Mouse (Mus musculus): ENCODE results near the gene Btnl9. TPM values are rescaled to one million over a fixed set of nuclear protein-coding genes. Genes with fewer than 3 reads are reported as not detected.

The Btnl9 gene
- 0.10 and 0.39 TPM in 2 replicates for polyA plus RNA-seq (2015; fragmentation: Nextera tagmentation; extraction: Ambion mirVana)

DNA sequence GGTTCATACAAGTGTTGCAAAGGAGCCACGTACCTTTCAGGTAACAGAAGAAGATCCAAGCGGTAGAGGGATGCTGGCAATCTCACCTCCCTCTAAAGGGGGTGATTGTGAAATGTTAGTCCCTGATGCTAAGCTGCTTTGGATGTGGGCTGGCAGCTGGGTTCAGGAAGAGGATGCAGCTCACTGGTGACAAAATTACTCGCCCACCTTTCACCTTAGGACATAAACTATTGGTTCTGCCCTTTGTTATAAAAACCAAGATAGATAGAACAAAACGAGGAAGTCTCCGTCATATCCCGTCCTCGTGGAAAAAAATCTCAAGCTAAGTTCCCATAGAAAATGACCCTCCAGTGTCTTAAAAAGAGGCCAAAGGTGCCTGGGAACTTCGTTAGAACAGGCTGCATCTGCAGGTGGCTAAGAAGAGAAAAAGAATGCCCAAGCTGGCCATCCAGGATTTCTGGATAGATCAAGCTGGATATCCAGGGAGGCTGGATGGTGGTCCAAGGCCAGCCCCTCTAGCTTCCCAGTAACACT lies at the start of gene Btnl9:
Btnl9 (minus strand) TSS at position 205 of the 534 bp plus-strand sequence.
- 82% methylated on average over 8 of the region's 8 CpGs for WGBS
- no peaks in the 10 kb centered on the region for H3K9me3 ChIP-seq (replicated peaks; ENCODE audit: control insufficient read depth, low read length, poor library complexity, severe bottlenecking)
- no peaks in the 10 kb centered on the region for H3K4me1 ChIP-seq (ENCODE audit: control insufficient read depth, insufficient read depth, low read length)
- H3K27ac ChIP-seq (ENCODE audit: low read length): no peak within 1 kb of the TSS
- no peaks in the 10 kb centered on the region for H3K36me3 ChIP-seq (ENCODE audit: control insufficient read depth, insufficient read depth, low read length)
- H3K27me3 ChIP-seq (ENCODE audit: control insufficient read depth, insufficient read depth, low read depth, low read length): no peaks in the 10 kb centered on the region
- H3K4me2 ChIP-seq (ENCODE audit: low read length): no peak within 1 kb of the TSS
- H3K4me3 ChIP-seq (ENCODE audit: low read depth, low read length): no peak within 1 kb of the TSS
- H3K9ac ChIP-seq (ENCODE audit: low read depth, low read length): no peak within 1 kb of the TSS
- ATAC-seq: no peak

DNA sequence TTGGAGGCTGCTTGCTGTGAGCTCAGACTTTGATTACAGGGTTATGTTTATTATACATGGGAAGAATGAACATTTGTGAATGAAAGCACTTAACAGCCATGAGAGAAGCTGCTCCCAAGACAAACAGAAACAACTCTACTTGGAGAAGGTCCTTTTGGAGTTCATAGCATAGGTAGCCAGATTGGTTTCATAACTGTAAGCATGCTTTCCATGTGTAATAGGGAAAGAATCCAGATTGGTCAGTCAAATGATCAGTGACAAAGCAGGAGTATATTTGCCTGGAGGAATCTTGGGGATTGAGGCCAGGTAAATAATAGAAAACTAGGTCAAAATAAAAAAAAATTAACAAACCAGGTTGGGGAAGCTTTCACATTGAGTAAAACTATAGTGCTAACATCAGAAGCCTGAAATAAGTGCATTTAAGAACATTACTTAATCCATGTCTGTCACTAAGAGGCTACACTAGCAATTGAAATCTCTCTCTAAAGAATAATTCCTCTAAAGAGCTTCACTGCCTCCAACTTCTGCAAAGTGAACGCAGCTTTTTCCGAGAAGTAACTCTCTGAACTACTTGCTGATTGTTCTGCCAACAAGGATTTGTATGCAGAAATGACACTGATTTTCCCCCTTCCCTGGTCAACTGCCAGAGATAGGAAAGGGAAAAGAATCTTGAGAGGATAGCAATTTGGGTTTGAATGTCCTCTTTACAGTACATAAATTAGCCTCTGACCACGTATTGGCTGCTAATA lies 48.7 kb upstream of the Btnl9 start:
- no peak overlapping the region for H3K4me3 ChIP-seq (ENCODE audit: low read depth, low read length)
- no peaks in the 10 kb centered on the region for H3K4me1 ChIP-seq (ENCODE audit: control insufficient read depth, insufficient read depth, low read length)
- H3K4me2 ChIP-seq (ENCODE audit: low read length): no peak overlapping the region
- no peak for ATAC-seq
- no peaks in the 10 kb centered on the region for H3K9me3 ChIP-seq (replicated peaks; ENCODE audit: control insufficient read depth, low read length, poor library complexity, severe bottlenecking)
- WGBS: 65% methylated on average over 3 of the region's 3 CpGs
- no peaks in the 10 kb centered on the region for H3K36me3 ChIP-seq (ENCODE audit: control insufficient read depth, insufficient read depth, low read length)
- no peaks in the 10 kb centered on the region for H3K27me3 ChIP-seq (ENCODE audit: control insufficient read depth, insufficient read depth, low read depth, low read length)
- no peak overlapping the region for H3K9ac ChIP-seq (ENCODE audit: low read depth, low read length)
- no peak overlapping the region for H3K27ac ChIP-seq (ENCODE audit: low read length)

DNA sequence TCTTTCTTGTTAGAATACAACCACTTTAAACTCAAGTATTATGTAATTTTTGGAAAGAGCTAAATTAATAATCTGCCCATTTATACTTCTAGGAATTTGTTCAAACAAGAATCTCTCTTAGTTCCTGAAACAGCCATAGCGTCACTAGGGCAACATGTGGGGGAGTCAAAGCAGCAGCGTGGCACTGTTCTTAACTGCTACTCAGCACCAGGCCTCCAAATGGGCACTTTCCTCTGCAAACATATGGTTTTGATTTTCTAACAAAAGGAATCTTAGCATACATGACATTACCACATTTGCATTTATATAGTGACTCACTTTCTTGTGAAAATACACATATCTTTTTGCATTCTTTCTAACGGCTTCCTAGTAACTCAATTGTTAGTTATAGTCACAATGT lies 45.8 kb upstream of the Btnl9 start:
- Histone ChIP-seq H3K4me1 (ENCODE audit: control insufficient read depth, insufficient read depth, low read length) (no peaks in the 10 kb centered on the region), H3K9ac (ENCODE audit: low read depth, low read length) (no peak overlapping the region), H3K36me3 (ENCODE audit: control insufficient read depth, insufficient read depth, low read length) (no peaks in the 10 kb centered on the region), H3K27ac (ENCODE audit: low read length) (no peak overlapping the region), H3K9me3 (replicated peaks; ENCODE audit: control insufficient read depth, low read length, poor library complexity, severe bottlenecking) (no peaks in the 10 kb centered on the region), H3K4me3 (ENCODE audit: low read depth, low read length) (no peak overlapping the region), H3K4me2 (ENCODE audit: low read length) (no peak overlapping the region), H3K27me3 (ENCODE audit: control insufficient read depth, insufficient read depth, low read depth, low read length) (no peaks in the 10 kb centered on the region)
- 79% methylated on average over 3 of the region's 3 CpGs for WGBS
- ATAC-seq: no peak

DNA sequence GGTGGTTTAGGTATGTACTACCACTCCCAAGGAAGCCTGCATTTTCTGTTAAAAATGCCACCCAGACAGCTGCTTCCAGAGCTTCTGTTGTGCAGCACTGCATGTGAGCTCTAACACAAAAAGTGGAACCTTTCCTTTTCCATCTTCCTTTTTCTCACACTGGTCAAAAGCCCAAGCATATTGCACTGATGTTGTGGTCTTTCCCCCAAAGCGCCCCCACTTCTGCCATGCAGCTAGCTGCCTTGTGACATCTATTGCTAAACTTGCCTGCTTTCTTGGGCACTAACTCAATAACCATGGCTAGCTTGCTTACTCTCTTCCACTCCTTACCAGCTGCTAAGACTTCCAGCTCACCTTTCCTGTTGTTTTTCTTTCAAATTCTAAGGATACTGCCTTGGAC lies 37.5 kb upstream of the Btnl9 start:
- ATAC-seq: no peak
- H3K4me1 ChIP-seq (ENCODE audit: control insufficient read depth, insufficient read depth, low read length): no peaks in the 10 kb centered on the region
- no peak overlapping the region for H3K9ac ChIP-seq (ENCODE audit: low read depth, low read length)
- H3K27ac ChIP-seq (ENCODE audit: low read length): no peak overlapping the region
- H3K4me3 ChIP-seq (ENCODE audit: low read depth, low read length): no peak overlapping the region
- H3K27me3 ChIP-seq (ENCODE audit: control insufficient read depth, insufficient read depth, low read depth, low read length): no peaks in the 10 kb centered on the region
- no peaks in the 10 kb centered on the region for H3K9me3 ChIP-seq (replicated peaks; ENCODE audit: control insufficient read depth, low read length, poor library complexity, severe bottlenecking)
- H3K36me3 ChIP-seq (ENCODE audit: control insufficient read depth, insufficient read depth, low read length): no peaks in the 10 kb centered on the region; the same call in 1 of the 2 replicates
- WGBS: 88% methylated on average over 1 of the region's 1 CpGs
- H3K4me2 ChIP-seq (ENCODE audit: low read length): no peak overlapping the region

DNA sequence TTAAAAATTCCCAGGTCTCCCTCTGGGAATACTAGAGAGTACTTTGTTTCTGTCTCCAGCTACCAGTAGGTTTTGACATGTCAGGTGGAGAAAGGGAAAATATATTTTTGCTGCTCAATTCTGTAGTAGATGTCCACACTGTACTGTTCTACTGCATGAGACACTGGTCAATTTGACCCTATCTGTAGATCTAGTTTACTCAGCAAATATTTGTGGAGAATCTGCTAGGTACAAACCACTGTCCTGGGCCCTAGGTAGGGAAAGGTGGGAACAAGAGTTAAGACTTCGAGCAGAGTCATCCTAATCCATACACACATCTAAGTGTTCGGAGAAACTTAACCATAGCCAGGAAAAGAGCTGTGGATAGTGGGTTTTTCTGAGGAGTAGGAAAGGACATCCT lies 32.3 kb upstream of the Btnl9 start:
- 98% methylated on average over 2 of the region's 2 CpGs for WGBS
- no peak overlapping the region for H3K4me2 ChIP-seq (ENCODE audit: low read length)
- H3K4me1 ChIP-seq (ENCODE audit: control insufficient read depth, insufficient read depth, low read length): no peaks in the 10 kb centered on the region
- H3K9ac ChIP-seq (ENCODE audit: low read depth, low read length): no peak overlapping the region
- H3K9me3 ChIP-seq (replicated peaks; ENCODE audit: control insufficient read depth, low read length, poor library complexity, severe bottlenecking): no peaks in the 10 kb centered on the region
- ATAC-seq: no peak
- no peak overlapping the region for H3K27ac ChIP-seq (ENCODE audit: low read length)
- H3K36me3 ChIP-seq (ENCODE audit: control insufficient read depth, insufficient read depth, low read length): peaks cover 32% of the 10 kb centered on the region
- H3K4me3 ChIP-seq (ENCODE audit: low read depth, low read length): no peak overlapping the region
- H3K27me3 ChIP-seq (ENCODE audit: control insufficient read depth, insufficient read depth, low read depth, low read length): no peaks in the 10 kb centered on the region

DNA sequence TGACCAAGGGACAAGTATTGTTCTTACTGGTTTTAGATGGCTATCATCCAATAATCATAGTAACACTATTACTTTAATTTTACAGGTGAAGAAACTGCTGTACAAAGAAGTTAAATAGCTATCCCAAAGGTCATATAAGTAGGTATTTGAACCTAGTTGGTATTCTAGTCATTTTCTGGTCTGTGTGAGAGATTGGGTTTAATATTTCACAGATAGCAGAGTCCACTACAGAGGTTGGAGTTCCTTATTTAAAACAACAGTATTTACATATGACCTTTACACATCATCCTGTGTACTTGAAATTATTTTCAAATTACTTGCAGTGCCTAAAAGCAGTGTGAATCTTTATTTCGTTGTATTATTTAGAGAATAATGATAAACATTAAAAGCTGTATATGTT lies 26.5 kb upstream of the Btnl9 start:
- Histone ChIP-seq H3K9me3 (replicated peaks; ENCODE audit: control insufficient read depth, low read length, poor library complexity, severe bottlenecking) (no peaks in the 10 kb centered on the region), H3K4me1 (ENCODE audit: control insufficient read depth, insufficient read depth, low read length) (no peaks in the 10 kb centered on the region), H3K27me3 (ENCODE audit: control insufficient read depth, insufficient read depth, low read depth, low read length) (no peaks in the 10 kb centered on the region), H3K27ac (ENCODE audit: low read length) (no peak overlapping the region), H3K4me3 (ENCODE audit: low read depth, low read length) (no peak overlapping the region), H3K36me3 (ENCODE audit: control insufficient read depth, insufficient read depth, low read length) (peaks cover 32% of the 10 kb centered on the region), H3K9ac (ENCODE audit: low read depth, low read length) (no peak overlapping the region), H3K4me2 (ENCODE audit: low read length) (no peak overlapping the region)
- WGBS: 96% methylated on average over 1 of the region's 1 CpGs
- ATAC-seq: no peak

DNA sequence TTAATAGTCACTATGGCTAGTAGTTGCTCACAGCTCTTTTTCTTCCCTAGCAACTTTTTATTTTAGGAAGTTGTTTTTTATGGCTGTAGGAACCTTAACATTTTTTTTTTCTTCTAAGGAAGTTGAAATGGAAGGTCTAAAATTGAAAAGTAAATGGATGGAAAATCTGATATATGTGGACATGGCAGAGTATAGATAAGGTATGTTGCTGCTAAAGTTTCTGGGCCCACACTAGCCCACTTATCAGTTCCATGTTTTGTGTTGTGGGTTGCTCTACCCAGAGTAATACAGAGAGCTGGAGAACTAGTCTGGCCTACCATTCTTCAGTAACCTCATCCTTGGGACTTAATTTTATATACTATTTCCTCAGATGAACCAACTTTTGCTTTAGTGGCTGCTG lies 25.6 kb upstream of the Btnl9 start:
- no peak overlapping the region for H3K27ac ChIP-seq (ENCODE audit: low read length)
- no peak for ATAC-seq

DNA sequence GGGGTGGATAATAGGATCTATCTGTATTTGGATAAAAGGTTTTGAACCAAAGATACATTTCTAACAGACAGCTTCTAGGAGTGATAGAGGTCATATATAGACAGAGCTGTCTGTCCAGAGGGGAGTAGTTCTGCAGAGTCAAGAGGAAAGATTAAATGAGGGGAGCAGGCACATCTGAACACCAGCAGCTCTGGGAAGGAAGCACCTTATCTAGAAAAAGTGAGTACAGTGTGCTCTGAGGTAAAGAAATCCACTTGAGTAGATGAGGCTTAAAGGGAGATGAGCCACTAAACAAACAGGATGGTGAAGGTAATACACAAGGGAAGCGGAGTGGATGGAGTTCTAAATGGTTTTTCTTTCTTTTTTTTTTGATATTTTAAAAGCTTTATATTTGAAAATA lies 20.5 kb upstream of the Btnl9 start:
- Histone ChIP-seq H3K9me3 (replicated peaks; ENCODE audit: control insufficient read depth, low read length, poor library complexity, severe bottlenecking) (no peaks in the 10 kb centered on the region), H3K27ac (ENCODE audit: low read length) (no peak overlapping the region), H3K4me2 (ENCODE audit: low read length) (no peak overlapping the region), H3K4me1 (ENCODE audit: control insufficient read depth, insufficient read depth, low read length) (peaks cover 15% of the 10 kb centered on the region), H3K4me3 (ENCODE audit: low read depth, low read length) (no peak overlapping the region), H3K27me3 (ENCODE audit: control insufficient read depth, insufficient read depth, low read depth, low read length) (no peaks in the 10 kb centered on the region), H3K9ac (ENCODE audit: low read depth, low read length) (no peak overlapping the region), H3K36me3 (ENCODE audit: control insufficient read depth, insufficient read depth, low read length) (no peaks in the 10 kb centered on the region)
- no peak for ATAC-seq
- WGBS: 96% methylated on average over 1 of the region's 1 CpGs

More for the DNA sequence above, 25.6 kb upstream of the Btnl9 start:
- peaks cover 32% of the 10 kb centered on the region for H3K36me3 ChIP-seq (ENCODE audit: control insufficient read depth, insufficient read depth, low read length)
- no peak overlapping the region for H3K4me2 ChIP-seq (ENCODE audit: low read length)
- H3K4me1 ChIP-seq (ENCODE audit: control insufficient read depth, insufficient read depth, low read length): no peaks in the 10 kb centered on the region
- H3K4me3 ChIP-seq (ENCODE audit: low read depth, low read length): no peak overlapping the region
- no peaks in the 10 kb centered on the region for H3K9me3 ChIP-seq (replicated peaks; ENCODE audit: control insufficient read depth, low read length, poor library complexity, severe bottlenecking)
- no peak overlapping the region for H3K9ac ChIP-seq (ENCODE audit: low read depth, low read length)
- H3K27me3 ChIP-seq (ENCODE audit: control insufficient read depth, insufficient read depth, low read depth, low read length): no peaks in the 10 kb centered on the region

DNA sequence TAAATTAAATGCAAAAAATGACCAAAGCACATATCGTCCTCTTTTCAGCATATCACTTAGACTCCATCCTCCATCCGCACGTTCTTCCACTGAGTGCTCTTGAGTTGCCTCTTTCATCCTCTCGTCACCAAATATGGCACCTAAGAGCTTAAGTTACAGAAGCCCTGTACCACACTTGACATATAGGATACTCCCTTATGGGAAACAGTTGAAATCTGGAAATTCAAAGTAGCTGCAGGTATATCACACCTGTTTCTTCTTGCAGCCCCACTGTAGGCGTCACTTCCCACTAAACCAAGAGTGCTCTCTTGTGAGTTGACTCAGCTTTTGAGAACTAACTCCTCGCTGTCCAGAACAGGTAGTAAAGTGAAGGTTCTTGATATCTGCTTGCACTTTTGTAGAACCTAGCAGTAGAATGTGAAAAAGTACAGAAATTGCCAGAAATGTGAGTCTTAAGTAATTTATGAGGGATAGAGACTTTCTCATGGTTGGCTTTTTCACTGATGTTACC lies 18.2 kb upstream of the Btnl9 start:
- no peak overlapping the region for H3K4me3 ChIP-seq (ENCODE audit: low read depth, low read length)
- 82% methylated on average over 6 of the region's 6 CpGs for WGBS

More for the DNA sequence above, 18.2 kb upstream of the Btnl9 start:
- no peak overlapping the region for H3K27ac ChIP-seq (ENCODE audit: low read length)
- no peak for ATAC-seq
- H3K4me1 ChIP-seq (ENCODE audit: control insufficient read depth, insufficient read depth, low read length): peaks cover 19% of the 10 kb centered on the region
- peak overlapping the region; percentile 89 for H3K4me2 ChIP-seq (ENCODE audit: low read length)
- H3K9me3 ChIP-seq (replicated peaks; ENCODE audit: control insufficient read depth, low read length, poor library complexity, severe bottlenecking): no peaks in the 10 kb centered on the region
- H3K27me3 ChIP-seq (ENCODE audit: control insufficient read depth, insufficient read depth, low read depth, low read length): no peaks in the 10 kb centered on the region
- H3K9ac ChIP-seq (ENCODE audit: low read depth, low read length): no peak overlapping the region
- H3K36me3 ChIP-seq (ENCODE audit: control insufficient read depth, insufficient read depth, low read length): no peaks in the 10 kb centered on the region
